Mouse (Mus musculus) urinary bladder, adult 18-20 months (tissue): ENCODE results near the gene Pstpip1.

ENCODE experiments used
- DNase-seq, 2 experiments: peaks; one replicate each; pipeline ENCODE4 v3.0.0; 2022; ENCODE audit warnings: low spot score in 2 of 2, mixed read lengths in 2 of 2

Gene Pstpip1

DNA sequence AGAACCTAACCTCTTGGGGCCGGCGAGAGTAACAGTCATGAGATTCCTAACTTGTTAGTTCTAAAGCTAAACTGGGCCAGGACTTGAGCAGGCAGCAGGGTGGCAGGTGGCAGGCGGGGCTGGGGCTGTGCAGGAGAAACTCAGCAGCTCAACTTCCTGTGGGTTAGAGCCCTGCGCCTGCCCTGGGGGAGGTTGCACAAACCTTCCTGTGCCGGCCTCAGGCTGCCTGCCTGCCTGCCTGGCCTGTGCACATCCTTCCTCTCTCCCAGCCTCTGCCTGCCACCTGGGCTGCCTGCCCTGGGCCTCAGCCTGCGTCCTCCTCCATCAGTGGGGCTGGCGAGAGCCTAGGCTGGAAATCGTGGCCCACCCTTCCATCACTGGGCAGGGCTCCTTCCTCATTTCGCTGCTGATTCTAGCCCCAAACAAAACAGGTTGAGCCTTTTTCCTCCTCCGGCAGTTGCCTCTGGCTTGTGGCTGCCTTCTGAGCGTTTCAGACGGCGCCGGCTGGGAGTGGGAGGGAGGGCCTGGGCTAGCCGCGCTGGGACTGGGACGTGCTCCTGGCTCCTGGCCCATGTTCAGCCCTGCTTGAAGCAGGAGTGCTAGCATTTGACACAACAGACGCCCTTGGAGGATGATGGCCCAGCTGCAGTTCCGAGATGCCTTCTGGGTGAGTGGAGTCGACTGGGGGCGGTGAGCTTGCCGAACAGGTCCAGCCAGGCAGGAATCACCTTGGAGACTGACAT lies at the start of gene Pstpip1:
Gene Pstpip1 (plus strand): TSS at position 185 of the 743 bp plus-strand sequence.
- DNase-seq, result peak; percentile 51 to 53

DNA sequence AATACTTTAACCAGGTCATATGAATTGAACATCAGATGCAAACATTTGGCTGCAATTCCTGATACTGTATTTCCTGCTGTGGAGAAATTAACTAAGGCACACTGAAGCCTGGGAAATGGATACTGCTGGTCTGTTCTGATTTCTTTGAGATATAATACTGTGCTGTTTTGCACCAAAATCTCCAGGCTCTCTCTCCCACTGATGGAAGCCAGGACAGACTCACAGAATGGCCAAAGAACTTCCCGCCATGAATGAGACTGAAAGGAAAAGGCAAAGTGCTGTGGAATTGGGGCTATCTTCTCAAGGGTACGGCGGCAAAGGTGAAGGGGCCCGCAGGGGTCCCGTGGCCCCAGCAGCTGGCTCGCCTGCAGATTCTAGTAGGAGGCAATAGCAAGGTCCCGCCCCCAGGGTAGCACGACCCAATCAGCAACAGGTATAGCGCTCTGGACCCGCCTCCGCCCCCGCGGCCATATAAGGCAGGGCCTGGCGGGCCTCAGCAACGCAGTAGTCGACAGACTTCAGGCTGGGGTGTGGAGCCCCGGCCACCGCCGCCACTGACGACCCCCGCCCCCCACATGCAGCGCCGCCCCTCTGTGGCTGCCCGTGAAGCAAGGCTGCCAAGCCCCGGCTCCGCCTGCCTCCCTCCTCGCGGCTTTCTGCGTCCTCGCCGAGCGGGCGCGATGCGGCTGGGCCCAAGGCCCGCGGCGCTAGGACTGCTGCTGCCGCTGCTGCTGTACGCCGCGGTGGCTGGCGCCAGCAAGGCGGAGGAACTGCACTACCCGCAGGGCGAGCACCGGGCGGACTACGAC lies 48.2 kb upstream of the Pstpip1 start, which contains the start of gene Rcn2:
Gene Rcn2 (plus strand): TSS at position 474 of the 809 bp plus-strand sequence.
- peak; percentile 94 to 98 for DNase-seq

DNA sequence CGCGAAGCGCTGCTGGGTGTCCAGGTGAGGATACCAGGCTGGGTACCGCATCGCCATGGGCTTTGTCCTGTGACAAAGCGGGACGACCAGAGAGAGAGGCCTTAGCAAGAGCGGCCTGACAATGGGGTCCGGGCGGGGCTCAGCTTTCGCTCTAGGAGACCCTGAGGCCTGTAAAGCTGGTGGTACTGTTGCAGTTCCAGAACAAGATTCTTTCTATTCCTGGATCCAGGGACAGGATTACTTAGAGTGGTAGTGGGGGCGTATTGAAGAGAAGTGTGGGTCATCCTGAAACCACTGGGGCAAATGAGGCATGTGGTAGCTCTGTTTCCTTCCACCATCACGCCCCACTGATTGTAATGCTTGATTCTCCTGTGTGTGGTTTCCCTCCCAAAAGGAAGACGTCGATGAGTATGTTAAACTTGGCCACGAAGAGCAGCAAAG lies 47.6 kb upstream of the Pstpip1 start:
- DNase-seq, result no peak

DNA sequence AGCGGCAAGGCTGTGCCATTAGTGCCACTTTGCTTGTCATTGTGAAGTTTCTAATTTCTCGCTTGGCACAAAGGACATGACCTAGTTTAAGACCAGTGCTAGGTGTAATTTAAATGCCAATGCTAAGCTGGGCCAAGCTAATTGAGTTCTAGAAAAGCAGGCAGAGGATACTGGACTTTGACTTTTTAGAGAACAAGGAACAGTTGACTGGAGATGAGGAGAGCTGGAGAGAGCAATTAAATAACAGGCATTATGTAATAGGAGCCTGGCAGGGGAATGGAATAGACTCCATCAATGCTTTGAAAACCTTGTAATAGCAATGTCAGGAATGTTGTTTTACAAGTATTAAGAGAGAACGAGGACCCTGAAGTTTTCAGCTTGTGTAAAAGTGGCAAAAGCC lies 36.0 kb upstream of the Pstpip1 start:
- no peak for DNase-seq

DNA sequence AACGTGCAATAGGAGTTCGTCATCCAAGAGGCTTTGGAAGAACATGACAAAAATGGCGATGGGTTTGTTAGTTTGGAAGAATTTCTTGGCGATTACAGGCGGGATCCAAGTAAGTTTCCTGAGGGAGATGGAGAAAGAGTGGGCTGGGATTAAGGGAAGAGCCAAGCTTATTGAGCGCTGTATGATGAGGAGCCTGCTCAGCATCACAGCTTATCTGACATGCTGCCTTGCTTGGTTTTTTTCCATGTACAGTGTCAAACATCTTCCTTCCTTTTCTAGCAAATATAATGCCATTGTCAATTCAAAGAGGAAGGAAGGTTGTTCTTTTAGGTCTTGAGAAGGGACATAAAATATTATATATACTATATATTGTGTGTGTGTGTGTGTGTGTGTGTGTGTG lies 33.6 kb upstream of the Pstpip1 start:
- DNase-seq, result no peak

DNA sequence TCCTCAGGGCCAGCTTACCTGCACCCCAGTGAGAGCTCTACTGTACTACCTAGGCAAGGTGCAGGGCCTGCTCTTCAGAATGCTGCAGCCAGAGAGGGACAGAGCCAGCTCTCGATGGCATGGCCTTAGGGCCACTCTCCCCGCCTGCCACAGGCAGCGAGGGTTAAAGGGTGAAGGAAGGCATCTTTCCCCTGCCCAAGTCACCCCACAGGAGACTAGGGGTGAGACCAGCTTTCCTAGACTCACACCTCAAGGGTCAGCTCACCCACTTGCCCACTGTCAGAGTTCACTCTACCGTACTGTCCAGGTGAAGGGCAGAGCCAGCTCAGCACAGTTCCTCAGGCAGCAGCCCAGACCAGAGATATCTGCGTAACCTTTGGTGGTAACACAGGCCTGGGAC lies 27.4 kb upstream of the Pstpip1 start:
- DNase-seq, result no peak

DNA sequence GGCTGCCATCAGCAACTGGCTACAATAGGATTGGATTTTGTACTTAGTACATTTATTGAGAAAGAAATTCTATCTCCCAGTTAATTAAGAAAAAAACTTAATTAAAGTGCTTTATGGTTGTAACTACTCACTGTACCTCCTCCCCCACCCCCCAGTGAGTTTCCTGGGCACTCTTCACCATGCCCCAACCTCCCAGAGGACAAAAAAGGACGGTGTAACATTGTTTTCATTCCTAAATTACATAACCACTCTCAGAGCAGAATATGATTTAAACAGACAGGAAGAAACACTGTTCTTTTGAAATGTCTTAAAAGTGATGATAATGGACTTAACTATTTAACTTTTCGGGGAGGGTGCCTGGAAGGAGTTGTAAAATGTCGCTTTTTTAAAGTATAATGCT lies 24.8 kb upstream of the Pstpip1 start:
- no peak for DNase-seq

DNA sequence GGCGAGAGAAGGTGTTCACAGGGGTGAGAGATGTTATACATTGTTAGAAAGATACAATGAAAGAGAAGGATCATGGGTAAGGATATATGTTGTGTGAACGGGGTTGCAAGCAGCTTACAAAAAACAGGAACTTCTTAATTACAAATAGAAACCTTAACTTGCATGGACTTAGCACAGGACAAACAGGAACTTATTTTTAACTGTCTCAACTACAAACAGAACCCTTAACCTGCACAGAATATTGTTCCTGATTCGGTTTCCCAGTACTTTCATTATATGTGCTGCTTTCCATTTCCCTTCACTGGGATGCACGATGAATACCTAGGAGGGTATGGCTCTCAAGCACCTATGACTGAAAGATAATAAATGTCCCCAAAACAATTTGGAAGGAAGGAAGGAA lies 21.8 kb upstream of the Pstpip1 start:
- DNase-seq, result no peak

DNA sequence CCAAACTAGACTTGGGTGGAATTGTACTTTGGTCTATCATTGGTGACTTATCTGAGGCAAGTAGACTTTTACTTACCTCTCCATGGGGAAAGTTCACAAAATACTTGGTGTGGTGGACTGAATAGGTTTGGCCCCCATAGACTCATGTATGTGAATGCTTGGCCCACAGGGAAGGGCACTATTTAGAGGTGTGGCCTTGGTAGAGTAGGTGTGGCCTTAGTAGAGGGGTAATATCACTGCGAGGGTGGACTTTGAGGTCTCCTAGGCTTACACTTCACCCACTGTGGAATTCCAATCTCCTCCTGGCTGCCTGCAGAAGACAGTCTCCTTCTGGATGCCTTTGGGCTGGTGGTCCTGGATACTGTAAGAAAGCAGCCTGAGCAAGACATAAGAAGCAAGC lies 21.1 kb upstream of the Pstpip1 start:
- no peak for DNase-seq

DNA sequence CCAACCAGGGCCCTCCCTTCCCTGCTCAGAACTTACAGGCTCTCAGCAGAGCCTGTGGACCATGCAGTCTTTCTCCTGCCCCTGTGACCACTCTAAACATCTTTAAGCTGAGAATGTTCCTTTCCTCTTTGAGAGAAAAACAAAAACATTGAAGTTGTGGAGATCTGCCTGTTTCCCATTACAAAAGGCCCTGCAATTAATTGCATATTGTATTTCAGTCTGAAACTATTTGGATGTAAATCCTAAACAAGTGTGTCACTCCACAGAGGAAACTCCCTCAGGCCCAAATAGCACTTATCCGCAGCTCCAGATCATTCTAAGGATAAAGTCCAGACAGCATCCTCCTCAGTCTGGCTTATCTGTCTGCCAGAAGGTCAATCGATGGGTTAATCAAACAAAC lies 16.9 kb upstream of the Pstpip1 start:
- no peak for DNase-seq

DNA sequence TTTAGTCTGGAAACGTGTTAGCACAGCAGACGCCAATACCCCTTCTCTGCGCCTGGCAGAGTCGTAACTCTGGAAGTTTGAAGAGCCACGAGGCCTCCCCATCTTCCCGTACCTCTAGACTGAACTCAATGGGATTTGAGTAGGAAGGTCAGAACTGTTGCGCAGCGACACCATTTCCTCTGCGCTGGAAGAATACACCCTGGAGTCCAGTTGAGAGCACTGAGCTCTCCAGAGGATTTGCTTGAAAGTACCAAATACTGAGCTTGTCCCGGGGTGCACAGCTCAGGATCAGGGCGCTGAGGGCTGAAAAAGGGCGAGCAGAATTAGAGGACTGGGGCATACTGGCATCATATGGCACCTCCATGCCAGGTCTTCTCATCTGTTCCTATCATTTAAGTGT lies 14.9 kb upstream of the Pstpip1 start:
- no peak for DNase-seq

DNA sequence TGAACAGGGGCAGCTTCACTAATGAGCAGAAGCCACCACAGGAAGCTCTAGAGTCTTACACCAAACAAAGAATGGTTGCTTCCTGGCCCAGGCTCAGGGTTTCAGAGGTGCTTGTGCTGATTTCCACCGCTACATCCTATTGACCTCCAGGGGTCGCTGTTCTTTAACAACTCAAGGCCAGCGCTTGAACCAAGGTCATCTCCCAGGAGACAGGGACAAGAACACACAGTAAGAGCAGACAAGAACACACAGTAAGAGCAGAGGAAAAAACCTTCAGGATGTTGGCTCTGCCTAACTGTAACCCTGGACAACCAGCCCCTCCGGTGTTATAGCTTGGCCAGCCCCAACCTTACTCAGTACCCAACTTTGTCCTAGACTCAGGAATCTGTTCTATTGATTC lies 14.5 kb upstream of the Pstpip1 start:
- no peak for DNase-seq

DNA sequence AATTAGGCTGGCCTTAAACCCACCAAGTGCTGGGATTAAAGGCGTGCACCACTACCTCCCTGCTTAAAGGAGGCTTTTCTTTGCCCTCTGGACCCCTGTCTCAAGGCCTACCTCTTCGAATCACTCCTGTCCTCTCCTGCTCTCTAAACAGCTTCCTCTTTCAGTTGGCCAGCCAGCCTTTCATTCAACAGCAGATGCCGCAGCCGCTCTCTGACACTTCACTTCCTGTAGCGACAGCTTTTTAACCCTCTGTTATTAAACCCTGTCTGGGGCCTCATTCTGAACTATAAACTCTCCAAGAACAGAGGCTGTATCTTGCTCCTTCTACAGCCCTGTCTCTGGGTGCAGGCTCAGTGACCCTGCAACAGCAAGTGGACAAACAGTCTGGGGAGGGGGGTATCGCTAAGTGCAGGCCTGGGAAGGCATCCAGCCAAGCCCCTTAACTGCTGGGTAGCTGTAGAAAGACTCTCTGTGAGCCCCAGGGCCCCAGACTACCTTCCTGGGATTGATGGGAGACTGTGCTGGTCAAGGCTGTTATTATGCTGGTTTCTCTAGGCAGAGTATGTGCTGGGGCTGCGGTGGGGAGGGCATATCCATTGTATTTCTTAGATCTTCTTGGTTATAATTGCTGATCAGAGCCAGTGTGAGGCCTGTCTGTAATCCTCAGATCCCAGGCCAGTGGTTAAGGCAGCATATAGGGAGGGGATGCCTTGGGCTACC lies 13.7 kb upstream of the Pstpip1 start:
- no peak for DNase-seq

DNA sequence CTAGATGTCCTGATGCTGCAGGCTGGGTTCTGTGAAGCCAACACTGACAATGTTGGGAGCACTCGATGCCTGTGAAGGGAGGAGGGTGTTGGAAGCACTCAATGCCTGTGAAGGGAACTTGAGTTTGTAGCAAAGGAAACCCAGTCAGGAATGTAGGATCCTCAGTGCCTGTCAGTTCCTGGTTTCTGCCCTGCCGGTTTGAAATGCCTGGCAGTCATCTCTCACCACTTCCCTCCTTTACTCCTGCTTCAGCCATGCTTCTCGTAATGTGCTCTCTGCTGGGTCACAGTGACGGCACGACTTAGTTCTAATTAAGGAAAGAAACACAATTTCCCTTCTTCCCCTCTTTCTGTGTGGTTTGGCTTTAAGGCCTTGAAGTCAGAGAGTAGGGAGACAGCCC lies 10.2 kb upstream of the Pstpip1 start:
- DNase-seq, result no peak

DNA sequence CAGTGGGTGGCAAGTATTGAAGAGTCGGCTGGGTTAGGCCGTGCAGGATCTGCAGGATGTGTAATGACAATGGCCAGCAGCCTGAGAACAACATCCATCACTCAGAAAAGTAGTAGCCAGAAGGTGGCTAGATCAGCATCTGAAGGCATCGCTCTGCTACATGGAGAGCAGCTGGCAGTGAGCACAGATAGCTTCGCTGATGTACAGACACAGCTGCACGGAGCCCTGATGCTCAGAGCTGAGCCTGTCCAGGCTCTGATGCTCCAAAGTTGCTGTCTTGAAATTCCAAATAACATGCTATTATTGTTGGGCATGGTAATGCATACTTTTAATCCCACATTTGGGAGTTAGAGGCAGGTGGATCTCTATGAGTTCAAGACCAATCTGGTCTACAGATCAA lies 3.2 kb upstream of the Pstpip1 start:
- DNase-seq, result no peak

DNA sequence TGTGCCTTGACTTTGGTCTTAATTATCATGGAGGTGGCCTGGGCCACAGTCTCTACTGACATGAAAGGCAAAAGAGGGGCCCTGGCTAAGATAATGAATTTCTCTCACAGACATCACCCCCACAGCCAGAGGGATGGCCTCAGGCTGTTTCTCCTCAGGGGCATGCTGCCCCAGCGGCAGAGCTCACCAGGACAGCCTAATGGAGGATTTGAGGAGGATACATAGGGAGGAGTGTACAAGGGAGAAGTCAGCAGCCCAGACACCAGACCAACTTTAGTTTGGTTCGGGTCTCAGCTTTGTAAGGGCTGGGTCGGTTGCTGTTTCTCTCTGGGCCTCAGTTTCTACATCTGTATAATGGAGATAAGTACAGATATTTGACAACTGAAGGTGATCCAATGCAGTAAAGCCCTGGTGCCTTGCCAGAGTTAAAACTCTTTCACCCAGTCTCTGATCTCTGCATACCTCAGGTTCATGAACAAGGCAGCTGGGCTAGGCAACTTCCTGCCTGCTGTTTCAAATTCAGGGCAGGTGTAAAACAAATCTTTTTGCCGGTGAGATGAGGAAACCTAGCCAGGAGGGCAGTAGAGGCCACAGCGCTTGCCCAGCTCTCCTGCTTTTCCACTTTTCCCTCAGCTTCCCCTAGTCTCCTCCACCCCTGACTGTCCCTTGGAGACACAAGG lies 924 bp downstream of the Pstpip1 start:
- DNase-seq, result no peak

DNA sequence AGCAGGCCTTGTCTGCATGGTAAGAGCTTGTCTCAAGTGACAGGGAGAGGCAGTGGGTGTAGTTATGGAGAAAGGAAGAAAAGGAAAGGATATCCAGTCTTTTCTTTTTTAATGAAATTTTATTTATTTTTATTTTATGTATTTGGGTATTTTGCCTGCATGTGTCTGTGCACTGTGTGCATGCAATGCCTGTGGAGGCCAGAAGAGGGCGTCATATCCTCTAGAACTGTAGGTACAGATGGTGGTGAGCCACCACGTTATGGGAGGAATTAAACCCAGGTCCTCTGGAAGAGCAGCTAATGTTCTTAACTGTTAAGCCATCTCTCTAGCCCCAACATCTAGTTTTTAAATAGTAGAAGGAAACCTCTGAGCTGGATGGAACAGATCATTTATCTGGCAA lies 2.3 kb downstream of the Pstpip1 start:
- no peak for DNase-seq

DNA sequence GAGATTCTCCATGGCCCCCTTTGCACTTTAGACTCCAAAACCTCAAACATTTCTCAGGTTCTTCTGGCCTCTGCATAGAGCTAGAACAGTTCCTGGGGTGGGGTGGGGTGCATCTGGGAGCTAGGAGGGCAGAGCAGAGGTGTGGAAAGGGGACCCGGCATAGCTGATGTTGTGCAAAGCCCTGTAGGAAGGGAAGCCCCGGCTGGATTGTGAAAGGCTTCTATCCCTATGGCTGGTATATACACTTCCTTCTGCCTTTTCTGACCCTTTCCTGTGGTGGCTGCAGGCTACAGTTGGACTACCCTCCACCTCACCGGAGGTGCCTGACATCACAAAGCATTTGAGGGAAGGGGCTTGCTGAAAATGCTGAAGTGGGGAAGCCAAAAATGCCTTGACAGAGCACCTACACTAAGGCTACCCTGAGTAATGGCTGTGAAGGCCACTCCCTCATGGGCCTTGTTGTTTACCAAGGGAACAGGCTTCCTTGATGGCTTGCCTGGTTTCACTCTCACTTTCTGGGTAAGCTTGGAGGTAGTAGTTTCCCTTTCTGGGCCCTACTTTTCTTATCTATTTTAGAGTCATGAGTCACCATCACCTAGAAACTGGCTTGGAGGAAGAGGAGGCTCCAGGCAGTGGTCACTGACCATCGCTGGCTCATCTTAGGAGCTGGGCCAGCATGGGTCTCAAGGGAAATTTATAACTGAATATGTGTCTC lies 8.0 kb downstream of the Pstpip1 start:
- no peak for DNase-seq

DNA sequence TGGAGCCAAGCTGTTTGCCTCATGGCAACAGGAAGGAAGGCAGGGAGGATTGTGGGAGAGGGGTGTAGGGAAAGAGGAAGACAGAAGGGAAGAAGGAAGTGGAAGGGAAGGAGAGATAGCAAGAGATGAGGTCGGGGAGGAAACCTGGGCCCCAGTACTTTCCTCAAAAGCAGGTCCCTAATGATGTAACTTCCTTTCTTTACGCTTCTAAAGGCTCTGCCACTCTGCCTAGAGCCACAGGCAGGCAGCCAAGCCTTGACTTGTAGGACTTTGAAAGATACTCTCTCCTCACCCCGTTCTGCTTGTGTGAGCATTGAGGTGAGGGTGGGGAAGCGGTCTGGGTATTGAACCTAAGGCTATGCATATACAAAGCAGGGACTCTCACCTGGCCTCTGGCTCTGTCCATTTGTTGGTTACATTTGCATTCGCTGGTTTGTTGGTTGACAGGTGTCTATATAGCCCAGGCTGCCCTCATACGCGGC lies 10.3 kb downstream of the Pstpip1 start:
- no peak for DNase-seq

DNA sequence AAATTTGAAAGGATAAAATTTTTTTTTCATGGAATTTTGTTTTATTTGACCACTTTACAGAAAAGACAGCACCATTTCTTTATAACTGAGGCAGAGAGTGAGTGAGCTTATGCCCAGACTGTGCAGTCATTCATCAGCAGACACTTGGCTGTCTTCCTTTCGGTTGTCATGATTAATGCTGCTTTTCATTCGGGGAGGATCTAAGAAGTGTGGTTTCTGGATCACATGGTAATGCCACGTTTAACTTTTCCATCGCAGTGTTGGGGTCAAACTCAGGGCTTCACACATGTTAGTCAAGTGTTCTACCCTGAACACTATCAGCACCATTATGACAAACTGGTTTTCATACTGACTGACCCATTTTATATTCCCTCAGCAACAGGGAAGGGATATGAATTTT lies 11.3 kb downstream of the Pstpip1 start:
- no peak for DNase-seq

DNA sequence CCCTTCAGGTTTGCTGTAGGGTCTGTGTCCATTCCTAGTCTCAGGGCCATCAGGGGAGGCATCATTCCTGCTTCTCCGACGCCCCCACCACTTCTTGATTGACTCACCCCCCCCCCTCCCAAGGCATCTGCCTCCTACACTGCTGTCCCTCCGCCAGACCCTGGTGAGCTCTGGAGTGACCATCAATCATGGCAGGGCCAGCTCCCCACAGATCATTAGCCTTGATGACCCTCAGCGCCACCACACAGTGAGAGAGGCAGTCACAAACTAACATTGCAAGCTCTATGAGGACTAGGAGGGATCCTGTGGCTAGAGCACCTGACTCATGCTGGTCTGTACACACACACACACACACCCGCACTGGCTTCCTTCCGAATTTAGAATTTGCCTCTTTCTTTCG lies 15.2 kb downstream of the Pstpip1 start:
- DNase-seq, result no peak
